Mouse (Mus musculus) adrenal gland, postnatal 14 days (tissue): ENCODE data around the gene Rbms3. TPM values are rescaled to one million over a fixed set of nuclear protein-coding genes. Genes with fewer than 3 reads are reported as not detected.

ENCODE experiments used
- DNase-seq: peaks from one replicate; pipeline ENCODE4 v3.0.0; 2021; ENCODE audit warnings: mixed read lengths
- total RNA-seq: library from RNA; stranded (reverse); gene quantifications from 2 replicates; pipeline ENCODE4 v1.2.3, GENCODE M21; 2021

The Rbms3 gene
- total RNA-seq, 1 experiment from 2014 or later: 27.8 TPM

GRCm38 (mm10) chr9:116834949-116835348 is 794.8 kb downstream of the Rbms3 start:
- DNase-seq: no peak

DNA sequence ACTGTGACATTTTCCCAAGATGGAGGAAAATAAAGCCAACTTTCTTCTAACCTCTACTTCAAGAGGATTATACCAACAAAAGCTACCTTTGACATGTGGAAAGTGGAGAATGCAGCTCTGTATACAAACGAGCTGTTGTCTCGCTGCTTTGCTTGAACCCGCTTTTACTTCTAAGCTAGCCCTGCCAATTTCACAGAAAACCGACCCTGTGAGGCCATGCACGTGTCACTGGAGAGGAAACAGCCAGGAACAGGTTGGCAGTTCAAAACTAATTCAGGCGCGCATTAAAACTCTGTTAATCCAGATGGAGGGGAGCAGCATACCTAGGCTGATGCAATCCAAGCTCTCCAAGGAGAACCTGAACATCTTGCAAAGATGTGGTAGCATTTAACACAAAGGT is 796.0 kb downstream of the Rbms3 start:
- no peak for DNase-seq

DNA sequence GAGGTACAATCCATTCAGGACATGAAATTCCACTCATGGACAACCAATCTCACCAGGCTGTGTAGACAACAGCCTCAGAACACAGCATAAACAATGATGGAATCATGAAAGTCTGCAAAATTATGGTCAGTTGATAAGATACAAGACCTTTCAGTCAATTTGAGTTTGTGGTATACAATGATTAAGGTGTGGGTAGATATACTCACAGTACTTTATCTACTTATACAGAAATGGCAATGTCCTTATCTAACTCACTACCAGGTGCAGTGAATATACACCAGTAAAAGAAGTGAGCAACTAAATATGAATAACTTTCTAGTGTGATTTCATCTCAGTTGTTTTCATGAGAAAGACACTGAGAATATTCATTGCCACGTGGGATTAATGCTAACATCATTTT is 796.9 kb downstream of the Rbms3 start:
- DNase-seq: no peak

DNA sequence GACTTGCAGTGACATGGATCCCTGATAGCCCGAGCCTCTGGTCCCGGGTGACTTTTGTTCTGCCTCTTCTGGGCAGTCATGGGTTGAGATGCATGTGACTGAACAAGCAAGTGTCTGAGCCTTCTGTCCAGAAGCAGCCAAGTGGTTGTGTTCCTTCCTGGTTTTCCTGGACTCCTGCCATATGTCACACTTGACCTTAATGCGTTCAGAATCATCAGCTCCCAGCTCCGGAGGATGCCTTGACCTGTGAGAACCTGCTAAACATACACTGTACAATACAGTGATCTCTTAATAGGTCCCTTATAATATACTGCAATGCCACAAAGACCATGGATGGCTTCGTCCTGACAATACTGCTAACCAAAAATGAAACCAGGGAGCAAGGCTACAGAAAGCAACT is 798.3 kb downstream of the Rbms3 start:
- DNase-seq: no peak

- no peak for DNase-seq
Observed at GRCm38 (mm10) chr9:116829929-116830328, 799.8 kb downstream of the Rbms3 start.

DNA sequence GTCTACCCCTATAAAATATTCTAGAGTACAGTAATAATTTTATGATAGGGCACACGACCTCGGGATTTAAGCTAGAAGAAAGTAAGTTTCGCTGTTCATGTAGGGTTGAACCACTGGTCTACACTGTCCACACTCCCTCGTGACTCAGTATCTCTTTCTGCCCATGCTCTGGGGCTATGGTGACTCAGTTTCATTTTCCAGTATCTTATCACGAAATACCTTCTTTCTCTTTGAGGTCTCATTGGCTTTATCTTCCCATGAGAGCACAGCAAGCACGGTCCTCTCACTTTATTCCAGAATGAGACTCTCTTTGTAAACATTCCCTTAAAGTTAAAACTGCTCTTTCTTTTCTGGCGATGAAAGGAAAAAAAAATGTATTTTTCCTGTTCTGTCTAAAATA is 808.1 kb downstream of the Rbms3 start:
- DNase-seq: no peak

- DNase-seq: no peak
Observed at GRCm38 (mm10) chr9:116817196-116817595, 812.5 kb downstream of the Rbms3 start.

- DNase-seq: no peak
Observed at GRCm38 (mm10) chr9:116814495-116815094, 815.1 kb downstream of the Rbms3 start.

GRCm38 (mm10) chr9:116813396-116813795 is 816.3 kb downstream of the Rbms3 start:
- no peak for DNase-seq

- DNase-seq: no peak
Observed at GRCm38 (mm10) chr9:116809260-116809659, 820.5 kb downstream of the Rbms3 start.

GRCm38 (mm10) chr9:116808401-116808800 is 821.3 kb downstream of the Rbms3 start:
- no peak for DNase-seq

- no peak for DNase-seq
Observed at GRCm38 (mm10) chr9:116807166-116808081, 822.3 kb downstream of the Rbms3 start.

- no peak for DNase-seq
Observed at GRCm38 (mm10) chr9:116803292-116803731, 826.4 kb downstream of the Rbms3 start.

GRCm38 (mm10) chr9:116802602-116803001 is 827.1 kb downstream of the Rbms3 start:
- DNase-seq: no peak

DNA sequence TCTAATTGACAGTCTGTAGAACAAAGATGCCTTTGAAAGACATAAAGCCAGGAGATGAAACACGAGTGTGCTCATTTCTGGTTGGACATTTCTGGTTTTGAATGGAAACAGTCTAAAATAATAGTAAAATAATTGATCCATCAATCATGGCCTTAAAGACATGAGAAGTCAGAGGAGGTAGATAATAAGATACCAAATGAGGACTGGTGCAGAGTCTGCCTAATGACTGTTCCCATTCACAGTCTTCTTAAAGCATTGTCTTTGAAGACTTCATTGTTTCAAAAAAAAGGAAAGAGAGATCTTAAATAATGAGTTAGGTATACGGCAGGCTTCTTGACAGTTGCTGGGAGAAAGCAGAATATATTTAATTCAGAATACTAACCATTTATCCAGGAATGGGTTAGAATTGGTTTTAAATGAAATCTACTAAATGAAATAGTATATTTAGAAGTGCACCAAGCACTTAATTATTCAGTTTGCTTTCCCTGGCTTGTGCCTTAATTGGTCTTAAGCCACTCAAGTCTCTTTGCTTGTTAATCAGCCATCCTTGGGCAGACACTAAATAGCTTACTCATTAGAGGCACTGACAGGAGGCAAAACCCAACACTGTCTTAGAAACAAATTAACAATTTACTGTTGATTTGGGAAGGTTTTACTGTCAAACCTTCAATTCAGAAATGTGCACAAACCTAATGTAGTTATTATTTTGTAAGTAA is 834.3 kb downstream of the Rbms3 start:
- DNase-seq: no peak

- no peak for DNase-seq
Observed at GRCm38 (mm10) chr9:116791850-116792249, 837.9 kb downstream of the Rbms3 start.

DNA sequence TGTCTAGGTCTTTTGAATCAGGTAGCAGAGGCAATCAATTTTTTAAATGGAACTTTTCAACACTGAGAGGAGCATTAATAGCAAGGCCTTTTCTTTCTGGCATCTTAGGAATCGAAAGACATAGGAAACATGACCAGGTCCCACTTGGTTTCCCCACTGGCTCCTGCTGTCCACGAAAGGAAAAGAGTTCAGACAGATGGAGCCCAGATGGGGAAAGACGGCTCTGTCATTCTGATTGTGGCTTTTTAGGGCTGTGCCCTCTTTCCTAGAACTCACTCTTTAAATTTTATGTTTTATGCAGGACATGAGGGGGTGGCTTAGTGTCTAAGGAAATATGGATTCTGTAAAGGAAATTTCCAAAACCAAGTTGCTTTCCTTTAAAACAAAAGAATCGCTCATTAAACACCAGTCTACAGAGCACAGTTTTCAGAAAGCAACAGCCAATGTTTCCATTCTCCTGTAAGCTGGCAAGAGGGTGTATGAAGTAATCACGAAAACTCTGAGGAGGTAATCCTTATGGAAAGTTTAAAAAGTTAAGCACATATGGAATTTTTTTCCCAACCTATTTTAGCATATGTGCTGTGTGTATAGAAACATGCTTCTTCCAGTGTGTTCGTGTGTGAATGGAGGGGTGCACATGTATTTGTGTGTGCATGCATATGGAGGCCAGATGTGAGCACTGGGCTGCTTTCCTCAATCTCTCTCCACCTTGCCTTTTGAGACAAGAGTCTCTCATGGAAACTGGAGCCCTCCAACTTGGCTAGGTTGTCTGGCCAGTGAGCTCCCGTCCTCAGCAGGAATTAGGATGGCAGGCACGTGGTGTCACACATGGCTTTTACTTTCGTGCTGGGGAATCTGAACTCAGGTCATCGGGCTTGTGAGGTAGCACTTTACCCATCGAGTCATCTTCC is 843.3 kb downstream of the Rbms3 start:
- DNase-seq: no peak

DNA sequence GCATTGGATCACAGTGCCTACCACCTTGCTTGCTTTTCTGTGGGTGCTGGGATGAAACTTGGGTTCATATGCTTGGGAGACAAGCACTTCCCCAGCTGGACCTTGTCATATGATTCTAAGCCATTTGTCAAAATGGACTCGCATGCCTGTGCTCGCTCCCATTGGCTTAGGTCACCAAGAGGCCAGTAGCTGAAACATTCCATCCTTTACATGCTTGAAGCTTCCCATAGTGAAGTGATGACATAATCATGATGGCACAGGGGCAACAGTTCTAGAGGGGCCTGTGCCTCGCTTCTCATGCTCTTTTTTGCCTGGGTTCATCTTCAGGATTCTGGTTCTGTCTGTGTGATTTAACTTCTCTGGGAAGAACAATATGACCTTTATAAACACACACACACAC is 857.9 kb downstream of the Rbms3 start:
- no peak for DNase-seq

DNA sequence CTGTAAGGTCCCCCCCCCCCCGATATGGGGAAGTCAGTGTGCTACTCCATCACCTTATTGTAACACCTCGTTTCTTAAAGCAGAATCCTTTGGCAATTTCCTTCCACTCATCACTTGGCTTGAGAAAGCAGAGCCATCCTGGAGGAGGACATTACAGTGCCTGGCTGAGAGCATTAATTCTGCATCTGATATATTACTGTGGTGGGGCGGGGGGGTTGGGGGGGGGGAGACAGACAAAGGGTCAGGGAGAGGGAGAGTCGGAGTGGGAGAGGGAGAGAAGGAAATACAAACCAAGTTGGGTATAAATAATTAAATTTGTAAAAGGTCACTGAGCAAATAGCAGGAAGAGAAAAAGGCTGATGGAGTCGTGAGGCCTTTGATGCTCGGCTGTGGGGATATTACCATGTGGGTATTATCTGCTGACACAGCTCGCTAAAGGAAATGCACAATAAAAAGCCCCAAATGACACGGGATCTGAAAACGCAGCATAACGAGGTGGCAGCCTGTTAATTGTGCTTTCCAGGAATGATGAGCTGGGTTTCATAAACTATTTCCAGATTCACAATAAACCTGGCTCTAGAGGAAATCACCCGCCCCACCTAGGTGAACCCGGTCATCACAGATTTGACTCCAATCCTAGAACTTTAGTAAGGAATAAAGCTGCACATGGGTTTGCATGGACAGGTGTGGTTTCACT is 860.2 kb downstream of the Rbms3 start:
- no peak for DNase-seq

GRCm38 (mm10) chr9:116762395-116763025 is 867.2 kb downstream of the Rbms3 start:
- peak; percentile 5 for DNase-seq
